Mouse (Mus musculus): ENCODE results near the gene Chml.

Chml gene

DNA sequence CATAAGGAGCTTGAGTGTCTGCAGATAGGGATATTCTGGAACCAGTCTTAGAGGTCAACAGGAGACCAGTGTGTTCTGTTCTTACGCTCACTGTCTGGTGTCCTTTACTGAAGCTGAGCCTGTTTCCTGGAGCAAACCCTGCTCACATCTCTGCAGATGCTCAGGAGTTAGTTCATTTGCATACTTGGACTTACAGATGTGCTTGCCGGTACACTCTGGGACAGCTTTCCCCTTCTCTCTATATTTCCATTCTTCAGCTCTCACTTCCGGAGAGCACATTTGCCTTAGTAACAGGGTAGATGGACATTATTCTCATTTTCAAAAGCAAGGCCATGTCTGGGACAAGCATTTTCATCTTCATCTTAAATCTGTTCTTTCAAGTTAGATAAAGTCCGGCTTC is 44.1 kb downstream of the Chml start:
- DNase-seq (ENCODE audit: low spot score) = no peak

DNA sequence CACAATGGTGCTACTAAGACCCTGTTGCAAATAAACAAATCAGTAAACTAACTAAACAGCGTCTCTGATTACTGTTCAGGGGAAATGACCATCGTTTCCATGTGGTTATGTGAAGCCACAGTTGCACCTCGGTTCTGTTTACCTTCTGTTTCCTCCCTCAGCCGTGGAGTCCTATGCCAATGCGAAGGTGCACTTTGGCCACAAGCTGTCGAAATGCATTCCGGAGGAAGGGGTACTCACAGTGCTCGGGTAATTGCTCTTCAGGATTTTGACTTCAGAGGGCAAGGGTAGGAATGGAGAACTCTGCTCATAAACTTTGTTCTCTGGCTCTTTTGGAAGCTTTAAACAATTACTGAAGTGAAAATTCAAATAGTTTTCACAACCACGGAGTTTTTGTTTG is 45.7 kb downstream of the Chml start:
- DNase-seq (ENCODE audit: low spot score) = no peak

DNA sequence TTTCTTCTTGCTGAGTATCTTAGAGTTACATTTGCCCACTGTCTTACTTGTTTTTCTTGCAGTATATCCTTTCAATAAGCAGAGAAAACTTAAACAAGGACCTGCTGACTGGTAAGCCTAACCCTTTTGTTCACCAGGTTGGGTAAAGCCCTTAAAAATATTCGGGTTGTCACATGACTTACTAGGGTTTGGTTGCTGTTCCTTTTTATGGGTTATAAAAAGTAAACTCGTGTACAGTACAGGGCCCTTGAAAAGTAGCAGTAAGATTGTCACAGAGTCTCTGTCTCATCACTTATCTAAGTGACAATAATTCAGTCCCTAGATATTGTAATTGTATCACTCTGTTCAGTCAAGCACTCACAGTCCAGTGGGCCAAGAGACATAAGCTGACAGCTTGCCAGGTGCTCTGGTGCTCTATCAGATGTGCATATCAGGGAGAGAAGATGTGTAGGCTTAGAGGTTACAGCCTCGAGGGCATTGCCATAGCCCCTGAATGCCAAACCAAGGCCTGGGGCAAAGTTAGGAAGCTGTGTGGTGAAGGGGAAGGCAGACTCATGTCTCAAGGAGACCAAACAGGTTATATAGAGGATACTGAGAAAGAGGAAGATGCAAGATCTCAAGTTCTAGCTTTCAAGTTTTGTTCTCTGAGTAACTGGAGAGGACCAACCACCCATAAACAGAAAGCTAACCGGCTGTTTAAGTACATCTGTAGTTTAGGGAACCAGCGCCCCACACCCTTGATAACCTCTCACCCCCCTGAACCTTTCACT is 49.0 kb downstream of the Chml start:
- DNase-seq (ENCODE audit: low spot score) = no peak

DNA sequence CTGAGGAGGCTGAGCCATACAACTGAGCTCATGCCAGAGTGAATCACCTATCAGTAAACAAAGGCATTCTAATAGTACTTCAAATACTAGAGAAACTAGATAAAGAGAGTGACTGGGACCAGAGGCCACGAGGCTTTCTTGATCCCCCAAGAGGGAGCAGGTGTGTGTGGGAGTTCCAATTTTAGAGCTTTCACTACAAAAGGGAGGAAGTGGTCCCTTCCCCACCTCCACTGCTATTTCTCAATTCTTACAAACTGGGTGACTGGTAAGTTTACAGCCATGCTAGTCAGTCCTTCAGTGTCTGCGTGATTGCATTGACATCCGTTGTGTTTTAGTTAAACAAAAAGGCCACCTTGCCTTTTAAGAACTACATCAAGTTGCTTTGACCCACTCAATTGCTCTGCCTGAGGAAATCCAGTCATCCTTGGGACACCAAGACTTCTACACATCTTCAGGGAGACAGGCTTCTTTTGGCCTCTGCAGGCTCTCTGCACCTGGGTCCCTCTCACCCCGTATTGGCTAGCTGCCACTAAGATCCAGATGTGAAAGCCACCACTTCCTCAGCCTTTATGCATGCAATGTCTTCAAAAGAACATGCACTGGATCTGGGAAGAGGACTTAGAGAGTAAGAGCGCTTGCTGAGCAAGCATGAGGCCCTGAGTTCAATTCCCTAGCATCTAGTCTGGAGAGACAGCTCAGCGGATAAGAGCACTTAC is 52.1 kb downstream of the Chml start:
- DNase-seq (ENCODE audit: low spot score) = no peak

DNA sequence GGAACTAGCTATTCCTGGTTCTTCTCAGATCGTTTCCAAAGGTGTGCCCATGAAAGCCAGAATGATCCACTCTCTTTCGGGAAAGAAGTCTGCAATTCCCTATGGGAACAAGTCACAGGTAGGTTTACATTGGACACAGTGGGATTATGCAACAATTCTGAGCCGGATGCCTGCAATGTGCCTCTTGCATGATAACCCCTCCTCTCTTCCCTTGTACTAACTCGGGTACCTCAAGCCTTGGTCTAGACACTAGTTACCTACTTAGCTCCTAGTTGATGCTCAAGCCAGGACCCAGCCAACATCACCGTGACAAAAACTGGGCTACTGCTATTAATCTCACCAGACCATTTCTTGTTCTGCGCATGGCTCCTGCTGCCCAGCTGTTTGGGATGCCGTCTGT is 53.6 kb downstream of the Chml start:
- DNase-seq (ENCODE audit: low spot score) = no peak

DNA sequence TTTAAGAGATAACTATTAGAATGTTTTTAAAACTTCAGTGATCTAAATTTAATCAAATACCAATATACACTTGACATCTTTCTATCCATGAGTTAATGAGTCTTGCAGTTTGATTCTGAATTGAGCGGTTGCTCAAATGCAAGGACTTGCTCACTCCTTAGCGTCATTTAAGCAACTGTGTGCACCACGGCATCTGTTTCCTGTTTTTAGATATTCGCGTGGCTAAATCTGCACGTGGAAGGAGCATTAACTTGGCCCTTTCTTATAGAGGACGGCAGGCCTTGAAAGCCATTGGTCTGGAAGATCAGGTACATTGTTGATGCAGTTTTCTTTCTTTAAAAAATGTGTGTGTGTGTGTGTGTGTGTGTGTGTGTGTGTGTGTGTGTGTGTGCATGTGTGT is 55.0 kb downstream of the Chml start:
- DNase-seq (ENCODE audit: low spot score) = no peak

DNA sequence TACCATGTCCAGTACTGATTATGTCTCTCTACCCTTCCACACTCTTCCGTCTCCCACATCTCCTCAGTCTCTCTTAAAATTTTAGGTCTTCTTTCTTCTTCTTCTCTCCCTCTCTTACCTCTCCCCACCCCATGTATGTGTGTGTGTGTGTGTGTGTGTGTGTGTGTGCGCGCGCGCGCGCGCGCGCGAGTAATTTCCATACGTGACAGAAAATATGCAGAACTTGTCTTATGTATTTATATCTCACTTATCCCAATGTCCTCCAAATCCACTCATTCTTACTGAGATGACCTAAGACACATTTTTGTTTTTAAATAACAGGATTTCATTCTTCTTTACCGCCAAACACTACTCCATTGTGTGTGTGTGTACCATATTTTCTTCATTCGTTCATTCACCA is 60.2 kb downstream of the Chml start:
- DNase-seq (ENCODE audit: low spot score) = no peak

All from MN1 (cell line).